Mouse (Mus musculus): ENCODE measurements at regions not wholly inside any gene's neighbourhood (a gene's known extent, or its start where the extent isn't known, plus 50 kb on each side); places are given as distances from the start of the nearest gene placed in this dataset.

DNA sequence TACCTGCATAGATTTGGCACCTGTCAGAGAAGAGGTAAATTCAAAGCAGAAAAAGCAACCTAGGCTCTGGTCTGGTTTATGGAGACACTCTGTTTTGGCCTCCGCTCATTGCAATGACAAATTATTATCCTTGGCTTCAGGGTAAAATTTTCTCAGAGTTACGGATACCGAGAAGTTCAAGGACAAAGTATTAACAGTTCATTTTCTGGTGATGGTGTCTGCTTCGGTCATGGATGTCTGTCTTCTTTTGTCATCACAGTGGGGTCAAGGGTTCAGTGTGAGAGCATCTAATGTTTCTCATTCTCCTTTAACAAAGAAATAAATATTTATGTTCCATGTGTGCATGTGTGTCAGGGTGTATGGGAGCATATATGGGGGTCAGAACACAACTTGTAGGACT, 1261.0 kb upstream of the A1bg start:
- no peak overlapping the region for H3K27ac ChIP-seq (replicated peaks; ENCODE audit: low read depth, low read length)
- 90% methylated on average over 4 of the region's 4 CpGs for WGBS

DNA sequence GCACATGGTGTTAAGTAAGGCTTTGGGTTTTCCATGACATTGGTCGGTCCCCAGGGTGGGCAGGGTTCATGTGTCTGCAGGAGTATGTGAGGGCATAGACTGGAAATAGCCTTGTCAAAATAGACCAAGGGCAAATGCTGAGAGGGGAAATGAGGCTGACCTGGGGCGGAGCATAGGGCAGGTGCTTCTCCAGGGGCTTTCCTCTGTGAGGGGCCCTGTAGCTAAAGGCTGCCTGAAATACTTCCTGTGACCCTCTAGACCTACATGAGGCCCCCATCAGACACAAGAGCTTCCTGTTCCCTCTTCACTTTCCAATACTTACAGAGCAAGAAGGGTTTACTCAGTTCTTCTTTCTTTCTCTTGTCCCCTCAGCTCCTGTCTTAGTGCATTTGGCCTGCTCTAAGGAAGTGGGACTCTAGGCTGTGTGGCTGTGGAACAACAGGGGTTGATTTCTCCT, 1258.7 kb upstream of the A1bg start:
- WGBS: 79% methylated on average over 2 of the region's 2 CpGs
- Histone ChIP-seq H3K27me3 (ENCODE audit: control insufficient read depth, insufficient read depth, low read length) (no peaks in the 10 kb centered on the region), H3K36me3 (replicated peaks; ENCODE audit: control insufficient read depth, insufficient read depth, low read depth, low read length) (no peaks in the 10 kb centered on the region), H3K9me3 (replicated peaks; ENCODE audit: control insufficient read depth, low read length) (no peaks in the 10 kb centered on the region), H3K4me2 (ENCODE audit: low read depth, low read length) (no peak overlapping the region), H3K4me1 (ENCODE audit: control insufficient read depth, insufficient read depth, low read length) (no peaks in the 10 kb centered on the region), H3K9ac (replicated peaks; ENCODE audit: low read length) (no peak overlapping the region), H3K27ac (replicated peaks; ENCODE audit: low read depth, low read length) (no peak overlapping the region), H3K4me3 (ENCODE audit: low read depth, low read length) (no peak overlapping the region)
- ATAC-seq (replicated peaks; ENCODE audit: insufficient number of reproducible peaks, low FRiP score, low TSS enrichment, low read depth) (no peak), DNase-seq (ENCODE audit: low spot score) (no peak)

More for the DNA sequence above, 1261.0 kb upstream of the A1bg start:
- H3K36me3 ChIP-seq (replicated peaks; ENCODE audit: control insufficient read depth, insufficient read depth, low read depth, low read length): no peaks in the 10 kb centered on the region
- no peak overlapping the region for H3K4me3 ChIP-seq (ENCODE audit: low read depth, low read length)
- DNase-seq (ENCODE audit: low spot score) (no peak), ATAC-seq (replicated peaks; ENCODE audit: insufficient number of reproducible peaks, low FRiP score, low TSS enrichment, low read depth) (no peak)
- H3K9me3 ChIP-seq (replicated peaks; ENCODE audit: control insufficient read depth, low read length): no peaks in the 10 kb centered on the region
- no peak overlapping the region for H3K4me2 ChIP-seq (ENCODE audit: low read depth, low read length)
- H3K4me1 ChIP-seq (ENCODE audit: control insufficient read depth, insufficient read depth, low read length): no peaks in the 10 kb centered on the region
- H3K9ac ChIP-seq (replicated peaks; ENCODE audit: low read length): no peak overlapping the region
- H3K27me3 ChIP-seq (ENCODE audit: control insufficient read depth, insufficient read depth, low read length): no peaks in the 10 kb centered on the region

DNA sequence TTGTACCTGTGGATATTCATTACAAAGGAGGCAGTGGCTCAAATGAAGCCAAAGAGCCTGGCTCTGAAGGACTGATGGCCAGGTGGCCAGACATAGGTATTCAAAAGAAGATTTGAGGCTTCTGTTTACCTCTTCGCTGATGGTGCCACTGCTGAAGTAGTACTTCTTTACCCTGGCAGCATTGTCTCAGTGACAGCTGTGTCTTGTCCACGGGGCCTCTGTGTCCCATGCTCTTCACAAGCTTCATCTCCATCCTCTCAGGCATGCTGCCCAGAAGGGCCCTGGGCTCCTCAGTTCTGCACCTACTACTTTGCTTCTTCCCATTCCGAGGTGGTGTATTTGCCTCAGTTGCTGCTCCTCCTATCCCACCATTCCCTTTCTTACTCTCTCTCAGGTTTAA, 1257.9 kb upstream of the A1bg start:
- Histone ChIP-seq H3K27me3 (ENCODE audit: control insufficient read depth, insufficient read depth, low read length) (no peaks in the 10 kb centered on the region), H3K4me3 (ENCODE audit: low read depth, low read length) (no peak overlapping the region), H3K27ac (replicated peaks; ENCODE audit: low read depth, low read length) (no peak overlapping the region), H3K9ac (replicated peaks; ENCODE audit: low read length) (no peak overlapping the region), H3K4me1 (ENCODE audit: control insufficient read depth, insufficient read depth, low read length) (no peaks in the 10 kb centered on the region), H3K9me3 (replicated peaks; ENCODE audit: control insufficient read depth, low read length) (no peaks in the 10 kb centered on the region), H3K4me2 (ENCODE audit: low read depth, low read length) (no peak overlapping the region), H3K36me3 (replicated peaks; ENCODE audit: control insufficient read depth, insufficient read depth, low read depth, low read length) (no peaks in the 10 kb centered on the region)
- no peak for ATAC-seq (replicated peaks; ENCODE audit: insufficient number of reproducible peaks, low FRiP score, low TSS enrichment, low read depth)
- DNase-seq (ENCODE audit: low spot score): no peak
- WGBS: 83% methylated on average over 3 of the region's 3 CpGs

GRCm38 (mm10) chr15:62179801-62180200, 1257.0 kb upstream of the A1bg start:
- ATAC-seq (replicated peaks; ENCODE audit: insufficient number of reproducible peaks, low FRiP score, low TSS enrichment, low read depth): no peak
- DNase-seq (ENCODE audit: low spot score): no peak
- no peaks in the 10 kb centered on the region for H3K9me3 ChIP-seq (replicated peaks; ENCODE audit: control insufficient read depth, low read length)
- no peak overlapping the region for H3K4me3 ChIP-seq (ENCODE audit: low read depth, low read length)
- H3K27me3 ChIP-seq (ENCODE audit: control insufficient read depth, insufficient read depth, low read length): no peaks in the 10 kb centered on the region
- H3K36me3 ChIP-seq (replicated peaks; ENCODE audit: control insufficient read depth, insufficient read depth, low read depth, low read length): no peaks in the 10 kb centered on the region
- no peaks in the 10 kb centered on the region for H3K4me1 ChIP-seq (ENCODE audit: control insufficient read depth, insufficient read depth, low read length)
- no peak overlapping the region for H3K4me2 ChIP-seq (ENCODE audit: low read depth, low read length)
- no peak overlapping the region for H3K27ac ChIP-seq (replicated peaks; ENCODE audit: low read depth, low read length)
- 80% methylated on average over 2 of the region's 2 CpGs for WGBS
- H3K9ac ChIP-seq (replicated peaks; ENCODE audit: low read length): no peak overlapping the region

- DNase-seq (ENCODE audit: low spot score): no peak
- no peak overlapping the region for H3K9ac ChIP-seq (replicated peaks; ENCODE audit: low read length)
- 88% methylated on average over 6 of the region's 6 CpGs for WGBS
Observed at GRCm38 (mm10) chr15:62178568-62178967, 1255.8 kb upstream of the A1bg start.

GRCm38 (mm10) chr15:62177768-62178410, 1255.1 kb upstream of the A1bg start:
- ATAC-seq (replicated peaks; ENCODE audit: insufficient number of reproducible peaks, low FRiP score, low TSS enrichment, low read depth): no peak
- H3K9ac ChIP-seq (replicated peaks; ENCODE audit: low read length): no peak overlapping the region
- no peak overlapping the region for H3K27ac ChIP-seq (replicated peaks; ENCODE audit: low read depth, low read length)
- no peaks in the 10 kb centered on the region for H3K9me3 ChIP-seq (replicated peaks; ENCODE audit: control insufficient read depth, low read length)
- no peak overlapping the region for H3K4me3 ChIP-seq (ENCODE audit: low read depth, low read length)
- H3K4me1 ChIP-seq (ENCODE audit: control insufficient read depth, insufficient read depth, low read length): no peaks in the 10 kb centered on the region
- no peaks in the 10 kb centered on the region for H3K36me3 ChIP-seq (replicated peaks; ENCODE audit: control insufficient read depth, insufficient read depth, low read depth, low read length)
- H3K4me2 ChIP-seq (ENCODE audit: low read depth, low read length): no peak overlapping the region
- no peak for DNase-seq (ENCODE audit: low spot score)
- no peaks in the 10 kb centered on the region for H3K27me3 ChIP-seq (ENCODE audit: control insufficient read depth, insufficient read depth, low read length)
- 90% methylated on average over 9 of the region's 9 CpGs for WGBS

More at GRCm38 (mm10) chr15:62178568-62178967, 1255.8 kb upstream of the A1bg start:
- Histone ChIP-seq H3K36me3 (replicated peaks; ENCODE audit: control insufficient read depth, insufficient read depth, low read depth, low read length) (no peaks in the 10 kb centered on the region), H3K27me3 (ENCODE audit: control insufficient read depth, insufficient read depth, low read length) (no peaks in the 10 kb centered on the region), H3K9me3 (replicated peaks; ENCODE audit: control insufficient read depth, low read length) (no peaks in the 10 kb centered on the region), H3K4me1 (ENCODE audit: control insufficient read depth, insufficient read depth, low read length) (no peaks in the 10 kb centered on the region), H3K27ac (replicated peaks; ENCODE audit: low read depth, low read length) (no peak overlapping the region), H3K4me2 (ENCODE audit: low read depth, low read length) (no peak overlapping the region), H3K4me3 (ENCODE audit: low read depth, low read length) (no peak overlapping the region)
- ATAC-seq (replicated peaks; ENCODE audit: insufficient number of reproducible peaks, low FRiP score, low TSS enrichment, low read depth): no peak

DNA sequence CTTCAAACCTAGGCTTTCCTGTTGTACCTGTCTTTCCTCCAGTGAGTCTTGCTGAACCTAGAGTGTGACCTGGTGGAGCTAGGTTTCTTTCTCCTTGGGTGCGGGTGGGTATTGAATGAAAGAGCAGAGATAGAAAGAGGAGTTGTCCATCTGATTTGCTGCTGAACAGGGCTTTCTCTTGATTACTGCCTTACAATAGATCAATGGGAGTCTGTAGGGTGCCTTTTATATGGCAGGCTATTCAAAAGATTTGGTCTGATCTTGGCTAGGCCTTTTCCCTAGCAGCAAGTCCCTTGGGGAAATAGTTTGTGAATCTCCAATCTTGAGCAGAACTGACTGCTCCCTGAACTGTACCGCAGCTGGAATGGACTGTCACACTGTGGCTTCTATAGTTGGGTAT, 1253.3 kb upstream of the A1bg start:
- no peak overlapping the region for H3K4me3 ChIP-seq (ENCODE audit: low read depth, low read length)
- no peaks in the 10 kb centered on the region for H3K4me1 ChIP-seq (ENCODE audit: control insufficient read depth, insufficient read depth, low read length)
- H3K27me3 ChIP-seq (ENCODE audit: control insufficient read depth, insufficient read depth, low read length): no peaks in the 10 kb centered on the region
- DNase-seq (ENCODE audit: low spot score): no peak
- H3K36me3 ChIP-seq (replicated peaks; ENCODE audit: control insufficient read depth, insufficient read depth, low read depth, low read length): no peaks in the 10 kb centered on the region
- H3K4me2 ChIP-seq (ENCODE audit: low read depth, low read length): no peak overlapping the region
- H3K27ac ChIP-seq (replicated peaks; ENCODE audit: low read depth, low read length): no peak overlapping the region
- WGBS: 71% methylated on average over 2 of the region's 2 CpGs
- no peak for ATAC-seq (replicated peaks; ENCODE audit: insufficient number of reproducible peaks, low FRiP score, low TSS enrichment, low read depth)
- no peak overlapping the region for H3K9ac ChIP-seq (replicated peaks; ENCODE audit: low read length)
- H3K9me3 ChIP-seq (replicated peaks; ENCODE audit: control insufficient read depth, low read length): no peaks in the 10 kb centered on the region

DNA sequence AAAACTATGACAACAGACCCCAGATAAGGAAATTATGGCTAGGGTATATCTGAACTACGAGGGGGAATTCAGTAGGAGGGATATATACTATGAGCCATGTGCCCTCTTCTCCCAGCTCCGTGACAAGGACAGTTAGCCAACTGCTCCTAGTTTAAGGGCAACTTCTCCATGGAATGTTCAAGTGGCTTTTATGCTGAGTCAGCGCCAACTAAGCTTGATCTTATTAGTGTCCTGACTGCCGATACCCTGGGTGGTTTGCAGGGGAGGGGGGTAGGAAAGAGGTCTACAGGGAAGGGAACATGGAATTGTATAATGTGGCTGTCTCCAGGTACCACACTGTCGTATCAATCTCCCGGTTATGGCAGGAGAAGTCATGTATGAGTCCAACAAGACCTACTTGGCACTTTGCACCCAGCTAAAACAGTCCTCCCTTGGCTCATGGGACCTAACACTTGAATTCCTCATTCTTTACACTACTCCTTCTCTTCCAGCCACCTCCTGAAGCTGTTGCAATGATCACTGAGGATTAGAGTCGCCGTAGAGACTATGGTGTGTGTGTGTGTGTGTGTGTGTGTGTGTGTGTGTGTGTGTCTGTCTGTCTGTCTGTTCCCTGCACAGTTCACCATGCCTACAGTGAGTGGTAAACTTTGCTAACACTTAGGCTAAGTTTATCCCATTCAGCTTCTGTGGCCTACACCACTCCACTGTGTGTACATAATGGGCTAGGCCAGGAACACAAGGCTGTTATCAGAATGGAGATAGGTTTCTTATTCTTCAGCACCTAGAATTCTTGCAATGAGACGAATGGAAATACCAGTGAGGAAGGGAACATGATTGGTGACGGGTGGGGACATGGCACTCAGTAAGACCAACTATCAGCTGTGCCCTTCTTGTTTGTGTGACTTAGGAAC, 1251.1 kb upstream of the A1bg start:
- H3K27ac ChIP-seq (replicated peaks; ENCODE audit: low read depth, low read length): no peak overlapping the region
- H3K36me3 ChIP-seq (replicated peaks; ENCODE audit: control insufficient read depth, insufficient read depth, low read depth, low read length): no peaks in the 10 kb centered on the region
- H3K9me3 ChIP-seq (replicated peaks; ENCODE audit: control insufficient read depth, low read length): no peaks in the 10 kb centered on the region
- ATAC-seq (replicated peaks; ENCODE audit: insufficient number of reproducible peaks, low FRiP score, low TSS enrichment, low read depth): no peak
- H3K27me3 ChIP-seq (ENCODE audit: control insufficient read depth, insufficient read depth, low read length): no peaks in the 10 kb centered on the region
- no peak overlapping the region for H3K4me2 ChIP-seq (ENCODE audit: low read depth, low read length)
- no peak for DNase-seq (ENCODE audit: low spot score)
- no peaks in the 10 kb centered on the region for H3K4me1 ChIP-seq (ENCODE audit: control insufficient read depth, insufficient read depth, low read length)
- H3K4me3 ChIP-seq (ENCODE audit: low read depth, low read length): no peak overlapping the region
- WGBS: 90% methylated on average over 10 of the region's 10 CpGs
- H3K9ac ChIP-seq (replicated peaks; ENCODE audit: low read length): no peak overlapping the region

All from embryonic facial prominence, embryonic 11.5 days (tissue).